Mouse (Mus musculus) embryo, embryonic 9.5 days (tissue): Measurements from ENCODE around the gene Sec14l3.
"Not testable (repeated sequence)": the region's sequence is repeated elsewhere in the genome, so short reads cannot be mapped to it uniquely, and the experiment has no call there.

Experiments used
- DNase-seq: peaks from one replicate; pipeline ENCODE4 v3.0.0-alpha.2; 2017; ENCODE audit errors: extremely low spot score

Gene Sec14l3

GRCm38 (mm10) chr11:4101851-4102250, 37.2 kb downstream of the Sec14l3 start:
- DNase-seq: no peak

- DNase-seq: no peak
Observed at GRCm38 (mm10) chr11:4103522-4103921, 38.9 kb downstream of the Sec14l3 start.

- no peak for DNase-seq
Observed at GRCm38 (mm10) chr11:4104989-4105388, 40.3 kb downstream of the Sec14l3 start.

DNA sequence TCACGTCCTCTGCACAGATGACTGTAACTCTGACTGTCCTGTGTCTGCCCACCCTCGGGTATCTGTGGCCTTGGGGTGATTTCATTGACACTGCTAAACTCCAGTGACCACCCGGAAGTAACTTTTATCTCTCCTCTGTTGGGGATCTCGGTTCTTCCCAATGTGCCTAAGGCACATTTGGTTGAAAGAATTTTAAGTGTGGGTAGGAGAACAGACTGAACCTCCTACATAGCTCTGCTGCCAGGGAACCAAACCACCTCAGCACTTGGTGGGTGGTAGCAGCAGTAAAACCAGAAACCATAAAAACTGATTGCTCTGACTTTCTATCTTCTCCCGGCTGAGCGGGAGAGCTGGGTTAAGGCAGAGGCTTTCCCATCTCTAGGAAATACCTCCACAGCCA, 40.8 kb downstream of the Sec14l3 start:
- DNase-seq: no peak

DNA sequence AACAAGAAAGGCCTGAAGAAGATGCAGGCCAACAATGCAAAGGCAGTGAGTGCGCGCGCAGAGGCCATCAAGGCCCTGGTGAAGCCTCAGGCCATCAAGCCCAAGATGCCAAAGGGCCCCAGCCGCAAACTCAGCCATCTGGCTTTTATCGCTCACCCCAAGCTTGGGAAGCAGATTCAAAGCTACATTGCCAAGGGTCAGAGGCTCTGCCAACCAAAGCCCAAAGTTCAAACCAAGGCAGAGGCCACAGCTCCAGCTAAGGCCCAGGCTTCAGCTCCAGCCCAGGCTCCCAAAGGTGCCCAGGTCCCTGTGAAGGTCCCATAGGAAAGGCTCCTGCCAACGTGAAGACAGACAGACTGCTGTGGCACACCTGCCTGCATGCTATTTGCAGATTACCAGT, 43.3 kb downstream of the Sec14l3 start:
- DNase-seq: not testable (repeated sequence)

DNA sequence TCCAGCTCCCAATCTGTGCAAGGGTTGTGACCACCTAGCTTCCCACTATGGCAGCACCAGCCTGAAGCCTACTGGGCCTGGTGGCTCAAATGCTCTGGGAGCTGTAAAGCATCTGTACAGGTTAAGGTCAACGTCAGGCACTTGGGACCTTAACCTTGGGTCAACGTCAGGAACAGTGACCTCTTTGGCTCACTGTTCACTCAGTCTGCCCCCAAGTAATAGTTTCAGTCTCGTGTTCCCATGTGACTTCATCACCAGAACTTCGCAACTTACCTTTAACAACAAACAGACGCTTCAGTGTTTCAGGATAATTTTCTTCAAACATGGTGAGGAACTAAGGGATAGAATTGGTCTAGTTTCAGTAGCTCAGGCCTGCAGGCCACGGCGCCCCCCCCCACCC, 44.0 kb downstream of the Sec14l3 start:
- DNase-seq: no peak

DNA sequence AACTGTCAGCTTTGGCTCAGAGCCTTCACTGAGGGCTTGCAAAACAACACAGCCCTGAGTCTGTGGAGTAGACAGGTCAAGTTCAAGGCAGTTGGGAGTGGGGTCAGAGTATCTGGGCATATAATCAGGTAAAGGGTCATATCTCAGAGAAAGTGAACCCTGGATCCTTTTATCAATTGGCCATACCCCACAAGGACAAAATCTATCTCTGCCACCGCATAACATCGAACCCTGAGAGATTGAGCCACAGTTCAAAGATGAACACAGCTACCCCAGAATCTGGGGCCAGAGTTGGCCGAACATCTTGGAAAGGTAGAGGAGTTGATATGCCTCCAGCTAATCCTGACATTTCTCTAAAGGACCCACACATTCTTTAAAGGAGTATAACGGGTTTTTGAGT, 47.4 kb downstream of the Sec14l3 start:
- DNase-seq: no peak

GRCm38 (mm10) chr11:4112861-4113260, 48.2 kb downstream of the Sec14l3 start:
- no peak for DNase-seq

GRCm38 (mm10) chr11:4113496-4113895, 48.9 kb downstream of the Sec14l3 start:
- no peak for DNase-seq

DNA sequence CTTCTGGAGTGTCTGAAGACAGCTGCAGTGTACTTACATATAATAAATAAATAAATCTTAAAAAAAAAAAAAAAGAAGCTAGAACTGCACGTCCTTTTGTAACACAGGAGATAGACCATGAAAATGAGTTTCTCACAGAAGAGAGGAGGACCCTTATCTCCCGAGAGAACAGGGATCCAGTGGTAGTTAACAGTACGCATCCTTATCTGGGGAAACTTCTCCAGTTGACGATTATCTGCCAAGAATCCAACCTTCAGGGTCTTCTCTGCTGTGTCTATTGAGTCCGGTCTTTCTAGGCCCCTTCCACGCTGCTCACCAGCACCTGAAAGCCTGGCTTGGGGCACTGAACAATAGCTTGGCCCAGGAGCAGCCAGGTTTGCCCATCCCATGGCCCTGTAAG, 49.3 kb downstream of the Sec14l3 start:
- no peak for DNase-seq

DNA sequence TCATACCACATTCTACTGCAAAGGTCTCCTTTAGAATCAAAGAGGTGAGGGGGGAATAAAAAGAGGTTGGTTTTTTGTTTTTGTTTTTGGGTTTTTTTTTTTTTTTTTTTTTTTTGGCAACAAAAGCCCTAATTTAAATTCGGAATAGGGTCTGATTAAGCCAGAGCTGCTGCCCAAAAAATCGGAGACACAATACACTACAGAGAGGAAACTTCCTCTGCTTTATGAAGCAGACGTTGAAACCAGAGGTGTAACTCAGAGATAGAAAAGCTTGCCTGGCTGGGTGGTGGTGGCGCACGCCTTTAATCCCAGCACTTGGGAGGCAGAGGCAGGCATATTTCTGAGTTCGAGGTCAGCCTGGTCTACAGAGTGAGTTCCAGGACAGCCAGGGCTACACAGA, 49.9 kb downstream of the Sec14l3 start:
- not testable (repeated sequence) for DNase-seq

DNA sequence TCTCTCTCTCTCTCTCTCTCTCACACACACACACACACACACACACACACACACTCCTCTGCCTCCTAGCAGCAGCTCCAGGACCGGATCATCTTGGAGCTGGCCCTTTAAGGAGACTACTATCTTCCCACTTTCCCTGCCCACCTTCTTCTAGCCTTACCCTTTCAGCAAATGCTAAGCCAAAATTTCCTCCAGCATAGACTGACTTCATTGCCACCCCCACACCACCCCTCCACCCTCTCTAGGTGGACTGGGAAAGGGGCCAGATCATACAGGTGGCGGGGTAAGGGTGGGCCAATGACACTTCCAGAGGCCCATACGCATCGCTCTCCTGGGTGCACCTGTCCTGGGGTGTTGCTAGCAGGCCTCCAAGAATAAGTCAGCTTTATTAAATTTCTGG, 50.8 kb downstream of the Sec14l3 start:
- DNase-seq: no peak

DNA sequence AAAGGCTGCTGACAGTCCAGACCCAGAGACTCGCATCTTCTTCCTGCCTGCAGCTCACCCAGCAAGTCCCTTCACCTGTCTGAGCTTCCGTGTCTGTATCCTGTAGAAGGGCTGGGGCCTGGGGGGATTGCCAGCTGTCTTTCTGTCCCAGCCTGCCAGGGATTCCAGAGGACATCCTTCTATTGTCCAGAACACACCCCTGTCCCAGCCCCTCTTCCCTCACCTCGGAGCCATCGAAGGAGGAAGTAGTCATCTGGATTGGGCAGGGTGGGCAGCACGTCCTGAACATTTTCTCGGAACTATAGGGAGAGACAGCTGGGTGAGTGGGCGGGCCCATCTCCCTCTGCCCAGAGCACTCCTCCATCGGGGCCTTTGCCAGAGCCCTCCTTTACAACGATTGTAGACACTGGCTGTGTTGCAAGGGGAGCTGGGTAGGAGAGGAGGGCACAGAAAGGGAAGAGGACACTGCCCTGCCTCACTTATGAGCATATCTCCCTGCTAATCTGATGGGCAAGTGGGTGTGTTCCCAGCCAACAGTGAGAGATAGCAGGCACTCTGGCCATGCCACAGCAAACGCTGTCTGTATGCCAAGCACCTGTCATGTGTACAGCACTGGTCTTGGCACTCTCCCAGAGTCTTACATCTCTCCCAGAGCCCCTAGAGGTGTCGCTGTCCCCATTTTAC, 52.0 kb downstream of the Sec14l3 start:
- DNase-seq: no peak

GRCm38 (mm10) chr11:4117372-4118071, 52.9 kb downstream of the Sec14l3 start:
- no peak for DNase-seq

DNA sequence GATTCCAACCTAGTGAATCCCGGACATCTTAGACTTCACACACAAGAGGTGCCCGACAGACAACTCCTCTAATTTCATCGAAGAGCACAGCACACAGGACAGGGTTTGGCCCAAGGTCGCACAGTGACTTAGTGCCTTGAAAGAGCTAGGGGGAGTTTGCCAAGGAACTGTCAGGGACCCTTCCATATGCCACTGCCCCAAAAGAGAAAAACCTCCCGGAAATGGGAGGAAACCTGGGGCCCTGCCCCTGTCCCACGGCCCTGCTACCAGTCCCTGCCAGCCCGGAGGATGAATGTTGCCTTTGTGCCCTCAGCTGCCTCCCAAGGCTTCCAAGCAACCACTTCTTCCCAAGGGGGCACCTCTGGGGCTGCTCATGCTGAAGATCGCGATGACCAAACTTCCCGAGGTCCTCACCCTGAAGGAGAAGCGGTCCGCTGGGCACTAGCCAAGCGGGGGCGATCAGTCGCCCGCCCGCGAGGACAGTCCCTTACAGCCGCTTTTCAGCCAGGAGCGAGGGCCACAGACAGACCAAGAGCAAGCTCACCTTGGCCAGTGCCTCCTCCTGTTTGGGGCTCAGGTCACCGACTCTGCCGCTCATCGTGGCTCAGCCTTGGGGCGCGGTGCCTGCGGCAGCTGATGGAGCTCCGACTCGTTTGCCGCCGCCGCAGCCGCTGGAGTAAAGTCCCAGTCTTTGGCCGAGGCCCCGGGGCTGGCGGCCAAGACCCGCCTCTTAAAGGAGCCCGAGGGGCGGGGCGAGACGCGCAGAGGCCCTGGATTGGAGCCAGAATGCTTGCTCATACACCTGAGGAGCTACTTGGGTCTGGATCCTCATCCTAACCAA, 53.7 kb downstream of the Sec14l3 start:
- DNase-seq: peak; percentile 64

DNA sequence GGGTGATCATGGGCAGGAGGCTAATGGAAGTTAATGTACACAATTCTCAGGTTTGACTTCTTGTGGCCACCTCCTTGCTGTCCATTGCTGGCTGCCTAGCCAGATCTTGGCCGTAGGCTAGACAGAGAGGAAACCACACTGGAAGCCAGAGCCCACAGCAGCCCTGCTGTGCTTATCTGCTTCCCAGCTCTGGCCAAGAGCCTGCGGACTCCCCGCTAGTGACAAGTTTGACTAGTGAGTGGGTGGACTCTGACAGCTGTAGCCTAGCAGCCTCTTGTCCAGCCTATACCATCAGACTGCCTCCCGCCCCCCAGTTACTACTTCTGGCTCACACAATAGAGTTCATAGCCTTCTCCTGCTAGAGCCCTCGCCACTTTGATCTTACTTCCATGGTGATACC, 55.0 kb downstream of the Sec14l3 start:
- no peak for DNase-seq

DNA sequence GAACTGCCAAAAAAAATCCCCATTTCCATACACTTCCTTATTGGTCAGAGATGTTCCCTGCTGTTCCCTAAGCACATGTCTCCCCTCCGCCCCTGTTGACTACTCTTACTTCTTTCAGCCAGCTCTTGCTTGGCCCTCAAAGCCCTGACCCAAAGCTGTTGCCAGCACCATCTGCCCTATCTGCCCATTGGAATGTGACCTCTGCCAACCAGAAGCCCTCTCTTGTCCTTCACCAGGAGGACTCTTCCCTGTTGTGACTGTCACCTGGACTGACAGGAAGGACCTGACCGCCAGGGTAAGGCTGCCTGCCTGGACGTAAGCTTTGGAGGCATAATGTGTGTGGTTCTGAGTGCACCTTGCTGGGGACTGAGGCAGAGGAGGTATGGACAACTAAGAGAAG, 57.0 kb downstream of the Sec14l3 start:
- no peak for DNase-seq

DNA sequence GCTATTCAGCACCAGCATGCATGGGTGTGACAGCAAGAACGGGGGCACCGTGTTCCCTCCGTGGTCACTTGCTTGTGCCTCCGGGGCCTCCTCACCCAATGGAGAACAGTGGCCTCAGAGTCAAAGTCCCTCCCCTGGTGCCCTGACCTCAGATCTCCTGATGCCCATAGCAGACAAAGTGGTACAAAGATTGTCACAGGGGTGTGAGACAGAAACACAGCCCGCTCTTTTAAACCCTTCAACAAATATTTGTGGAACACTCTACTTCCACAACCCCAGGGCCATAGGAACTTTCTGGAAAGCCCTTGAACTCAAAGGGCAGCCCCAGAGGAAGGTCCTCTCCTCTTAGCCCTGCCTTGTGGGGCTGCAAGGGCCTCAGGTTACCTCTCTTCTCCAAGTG, 57.6 kb downstream of the Sec14l3 start:
- DNase-seq: no peak

GRCm38 (mm10) chr11:4122742-4123579, 58.3 kb downstream of the Sec14l3 start, which contains the start of gene Sec14l2:
Sec14l2 (minus strand) TSS chr11:4123415.
- no peak for DNase-seq

DNA sequence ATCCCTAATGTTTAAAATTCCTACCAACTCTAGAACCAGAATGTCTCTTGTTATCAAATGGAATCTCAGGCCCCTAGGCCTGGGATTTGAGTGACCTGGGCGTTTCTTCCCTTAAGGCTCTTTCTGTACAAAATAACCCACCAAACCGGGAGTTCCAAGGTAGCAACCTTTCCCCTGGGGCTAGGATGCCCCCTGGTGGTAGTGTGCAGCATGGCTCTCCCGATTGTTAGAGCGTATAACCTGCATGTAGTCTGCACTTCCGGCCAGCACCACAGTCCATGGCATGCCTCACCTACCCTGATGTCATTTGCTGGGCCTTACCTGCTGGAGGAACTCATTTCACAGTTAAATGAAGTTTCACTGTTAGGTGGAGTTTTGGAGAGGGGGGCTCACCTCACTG, 59.3 kb downstream of the Sec14l3 start:
- peak; percentile 34 for DNase-seq

- DNase-seq: no peak
Observed at GRCm38 (mm10) chr11:4127059-4127458, 62.4 kb downstream of the Sec14l3 start.
